Mouse (Mus musculus): ENCODE measurements around the gene Gnb5.

- no peak for TF ChIP-seq CTCF (IDR thresholded peaks at IDR 0.05; ENCODE audit: low read depth)
- TF ChIP-seq EP300 (IDR thresholded peaks at IDR 0.05; ENCODE audit: low read depth): no peak
Measured at GRCm38 (mm10) chr9:75375606-75376005, 69.5 kb downstream of the Gnb5 start.
